Mouse (Mus musculus) ES-E14 (cell line): ENCODE measurements around the gene C7.
"Not testable (repeated sequence)": the region's sequence is repeated elsewhere in the genome, so short reads cannot be mapped to it uniquely, and the experiment has no call there.

ENCODE experiments used
- MAFK ChIP-seq: IDR thresholded peaks from 2 replicates; pipeline ENCODE4 v1.6.1; 2014; ENCODE audit warnings: mild to moderate bottlenecking, low read depth, low read length, inconsistent platforms; ENCODE audit not compliant: insufficient read depth
- ZNF384 ChIP-seq: IDR thresholded peaks from 2 replicates; pipeline ENCODE4 v1.6.1; 2012; ENCODE audit warnings: low read depth, low read length, inconsistent platforms

DNA sequence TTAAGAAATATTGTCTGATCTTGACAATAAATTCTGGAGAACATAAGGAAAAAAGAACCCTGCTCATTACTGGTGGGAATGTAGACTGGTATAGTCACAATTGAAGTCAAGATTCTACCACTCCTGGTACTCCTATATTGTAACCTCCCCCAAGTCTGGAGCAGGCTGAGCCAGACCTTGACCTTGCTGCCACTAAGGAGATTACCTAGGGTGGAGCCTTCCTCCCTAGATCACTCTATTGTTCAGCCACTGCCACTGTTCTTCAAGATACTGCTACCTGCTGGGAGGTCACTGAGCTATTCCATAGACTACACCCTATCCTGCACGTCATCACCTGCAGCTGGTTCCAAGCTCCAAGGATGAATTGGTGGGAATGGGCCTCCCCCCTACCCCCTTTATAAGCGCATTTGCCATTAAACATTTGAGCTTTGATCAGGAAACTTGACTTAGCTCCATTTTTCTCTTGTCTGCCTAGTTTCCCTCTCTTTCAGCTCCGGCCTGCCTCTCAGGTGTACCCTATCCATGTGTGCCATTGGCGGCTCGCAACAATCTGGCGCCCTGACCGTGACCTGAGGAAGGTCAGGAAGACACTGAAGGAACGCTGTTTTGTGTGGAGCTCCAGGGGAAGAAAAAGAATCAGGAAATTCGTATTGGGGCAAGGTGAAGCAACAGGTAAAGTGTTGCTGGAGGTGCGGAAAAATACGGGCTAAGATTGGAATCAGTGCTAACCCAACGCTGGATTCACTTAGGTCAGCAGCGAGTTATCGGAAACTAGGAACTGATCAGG is 39.9 kb downstream of the C7 start:
- TF ChIP-seq MAFK, ZNF384: not testable (repeated sequence)
